Mouse (Mus musculus): ENCODE measurements around the gene Yes1. TPM values are rescaled to one million over a fixed set of nuclear protein-coding genes. Genes with fewer than 3 reads are reported as not detected.
"Not testable (repeated sequence)": the region's sequence is repeated elsewhere in the genome, so short reads cannot be mapped to it uniquely, and the experiment has no call there.

Yes1 gene
- total RNA-seq, 2 experiments from 2014 or later: 42.1 to 52.6 TPM

- DNase-seq: no peak
These were observed 95.3 kb downstream of the Yes1 start for GRCm38 (mm10) chr5:32706226-32706780.

GRCm38 (mm10) chr5:32711485-32711884, 100.5 kb downstream of the Yes1 start:
- DNase-seq: no peak

- DNase-seq: no peak
These were observed 101.5 kb downstream of the Yes1 start for GRCm38 (mm10) chr5:32712221-32713041.

- DNase-seq: no peak
These were observed 102.2 kb downstream of the Yes1 start for GRCm38 (mm10) chr5:32713042-32713702.

- peak; percentile 82 to 87 for DNase-seq
These were observed 102.9 kb downstream of the Yes1 start for GRCm38 (mm10) chr5:32713703-32714467.

GRCm38 (mm10) chr5:32717726-32718125, 106.8 kb downstream of the Yes1 start:
- no peak for DNase-seq

GRCm38 (mm10) chr5:32718916-32719315, 107.9 kb downstream of the Yes1 start:
- DNase-seq: no peak

- no peak for DNase-seq
These were observed 109.4 kb downstream of the Yes1 start for GRCm38 (mm10) chr5:32720416-32720815.

- DNase-seq: no peak
These were observed 110.3 kb downstream of the Yes1 start for GRCm38 (mm10) chr5:32721316-32721715.

GRCm38 (mm10) chr5:32722263-32722662, 111.3 kb downstream of the Yes1 start:
- no peak for DNase-seq

- DNase-seq: not testable (repeated sequence)
These were observed 111.7 kb downstream of the Yes1 start for GRCm38 (mm10) chr5:32722711-32723110.

GRCm38 (mm10) chr5:32723981-32724380, 113.0 kb downstream of the Yes1 start:
- no peak for DNase-seq

GRCm38 (mm10) chr5:32725397-32725796, 114.4 kb downstream of the Yes1 start:
- DNase-seq: not testable (repeated sequence)

- DNase-seq: no peak
These were observed 117.3 kb downstream of the Yes1 start for GRCm38 (mm10) chr5:32728300-32728699.

- no peak for DNase-seq
These were observed 117.9 kb downstream of the Yes1 start for GRCm38 (mm10) chr5:32728851-32729250.

- not testable (repeated sequence) for DNase-seq
These were observed 122.9 kb downstream of the Yes1 start for GRCm38 (mm10) chr5:32733892-32734291.

- DNase-seq: peak in 1 of 2 experiments; percentile 39
These were observed 124.8 kb downstream of the Yes1 start for GRCm38 (mm10) chr5:32735779-32736178.

Other genes with a start within 250 kb of the Yes1 start
- 100 to 1,000 TPM; 359 to 576 TPM for gene Ppp1cb, start 152.3 kb upstream of the Yes1 start, total RNA-seq (2021)
- 10 to 100 TPM; 51.9 to 66.8 TPM for gene Pisd, start 174.5 kb downstream of the Yes1 start, total RNA-seq (2021)
- not detected for gene Gm20671, start 215.9 kb downstream of the Yes1 start, total RNA-seq (2021)
- 10 to 100 TPM; 34.2 to 34.8 TPM for gene Prr14l, start 243.1 kb downstream of the Yes1 start, total RNA-seq (2021)

Data from adrenal gland, postnatal 36 days (tissue).